Mouse (Mus musculus): ENCODE measurements at regions not wholly inside any gene's neighbourhood (a gene's known extent, or its start where the extent isn't known, plus 50 kb on each side); places are given as distances from the start of the nearest gene placed in this dataset.

DNA sequence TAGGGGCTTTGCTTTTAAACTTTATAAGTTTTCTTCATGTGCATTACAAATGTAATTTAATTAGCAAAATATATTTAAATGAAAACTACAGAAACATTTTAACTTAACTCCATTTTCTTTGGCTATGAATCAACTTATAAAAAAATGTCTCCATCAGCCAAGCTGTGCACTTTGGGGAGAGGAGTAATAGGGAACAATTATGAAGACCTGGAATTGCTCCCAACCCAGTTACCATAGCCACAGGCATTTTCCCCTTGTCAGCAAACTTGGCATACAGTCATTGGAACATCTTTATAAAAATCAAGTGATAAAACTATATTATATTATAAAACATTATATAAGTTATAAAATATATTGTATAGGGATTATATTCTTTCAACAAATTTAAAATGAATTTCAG is 65.0 kb downstream of the Atxn7l3b start:
- no peak for ATAC-seq (ENCODE audit: low TSS enrichment)

GRCm38 (mm10) chr10:112863375-112863774 is 65.4 kb downstream of the Atxn7l3b start:
- no peak for ATAC-seq (ENCODE audit: low TSS enrichment)

- no peak for ATAC-seq (ENCODE audit: low TSS enrichment)
Observed at GRCm38 (mm10) chr10:112851997-112852396, 76.8 kb downstream of the Atxn7l3b start.

DNA sequence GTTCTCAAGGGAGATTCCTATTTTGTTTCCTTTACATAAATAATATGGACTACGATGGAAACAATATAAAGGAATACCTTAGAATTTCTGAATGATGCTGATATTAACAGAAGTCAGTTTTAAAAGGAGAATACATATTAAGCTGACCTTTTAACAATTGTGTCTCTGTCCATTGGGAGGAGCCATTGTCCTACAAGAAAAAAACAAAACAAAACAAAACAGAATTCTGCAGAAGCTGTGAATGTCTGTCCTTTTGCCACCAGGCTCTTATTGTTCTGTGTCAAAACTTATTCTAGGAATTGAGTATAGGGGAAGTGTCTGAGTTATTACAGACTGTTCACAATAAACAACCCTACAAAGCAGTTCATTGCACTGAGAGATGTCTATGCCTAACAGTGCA is 82.6 kb downstream of the Atxn7l3b start:
- peak; percentile 31; the same call in 1 of the 2 replicates for ATAC-seq (ENCODE audit: low TSS enrichment)

GRCm38 (mm10) chr10:112837400-112838035 is 91.3 kb downstream of the Atxn7l3b start:
- no peak for ATAC-seq (ENCODE audit: low TSS enrichment)

- no peak for ATAC-seq (ENCODE audit: low TSS enrichment)
Observed at GRCm38 (mm10) chr10:112835970-112836369, 92.8 kb downstream of the Atxn7l3b start.

GRCm38 (mm10) chr10:112835508-112835907 is 93.3 kb downstream of the Atxn7l3b start:
- ATAC-seq (ENCODE audit: low TSS enrichment) = 0 out of 2 replicates have a peak, but pooled peaks have one; percentile 40

- no peak for ATAC-seq (ENCODE audit: low TSS enrichment)
Observed at GRCm38 (mm10) chr10:112810181-112810580, 118.6 kb downstream of the Atxn7l3b start.

GRCm38 (mm10) chr10:112803557-112803956 is 125.2 kb downstream of the Atxn7l3b start:
- peak; percentile 84 for ATAC-seq (ENCODE audit: low TSS enrichment)

GRCm38 (mm10) chr10:112801560-112801959 is 127.2 kb downstream of the Atxn7l3b start:
- peak; percentile 90 for ATAC-seq (ENCODE audit: low TSS enrichment)

DNA sequence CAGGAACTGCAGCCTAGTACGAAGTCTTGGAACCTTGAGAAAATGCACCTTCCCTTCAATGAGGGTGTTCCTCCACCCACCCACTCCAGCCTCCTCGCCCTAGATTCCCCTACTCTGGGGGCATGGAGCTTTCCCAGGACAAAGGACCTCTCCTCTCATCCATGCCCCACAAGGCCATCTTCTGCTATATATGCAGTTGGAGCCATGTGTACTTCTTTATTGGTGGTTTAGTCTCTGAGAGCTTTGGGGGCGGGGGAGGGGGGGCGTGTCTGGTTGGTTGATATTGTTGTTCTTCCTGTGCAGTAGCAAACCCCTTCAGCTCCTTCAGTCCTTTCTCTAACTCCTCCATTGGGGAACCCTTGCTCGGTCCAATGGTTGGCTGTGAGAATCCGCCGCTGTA is 130.2 kb downstream of the Atxn7l3b start:
- ATAC-seq (ENCODE audit: low TSS enrichment) = no peak

DNA sequence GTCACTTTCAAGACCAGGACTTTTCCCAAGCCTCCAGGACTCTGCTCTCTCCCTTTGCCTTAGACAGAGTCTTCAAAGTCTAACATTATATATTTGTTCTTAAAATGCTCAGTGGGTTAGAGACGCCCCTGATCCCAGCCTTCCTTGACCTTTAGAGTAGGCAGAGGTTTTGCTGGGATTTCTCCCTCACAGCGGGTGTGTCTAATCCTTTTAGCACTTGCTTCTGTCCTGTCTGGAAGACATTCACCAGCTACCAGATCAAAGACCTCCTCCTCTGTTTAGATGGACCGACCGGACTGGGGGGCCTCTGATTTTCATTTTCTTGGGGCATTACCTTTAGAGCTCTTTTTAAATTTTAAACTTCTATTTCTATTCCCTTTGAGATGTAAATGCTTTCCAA is 130.7 kb downstream of the Atxn7l3b start:
- no peak for ATAC-seq (ENCODE audit: low TSS enrichment)

GRCm38 (mm10) chr10:112795938-112796337 is 132.9 kb downstream of the Atxn7l3b start:
- no peak for ATAC-seq (ENCODE audit: low TSS enrichment)

DNA sequence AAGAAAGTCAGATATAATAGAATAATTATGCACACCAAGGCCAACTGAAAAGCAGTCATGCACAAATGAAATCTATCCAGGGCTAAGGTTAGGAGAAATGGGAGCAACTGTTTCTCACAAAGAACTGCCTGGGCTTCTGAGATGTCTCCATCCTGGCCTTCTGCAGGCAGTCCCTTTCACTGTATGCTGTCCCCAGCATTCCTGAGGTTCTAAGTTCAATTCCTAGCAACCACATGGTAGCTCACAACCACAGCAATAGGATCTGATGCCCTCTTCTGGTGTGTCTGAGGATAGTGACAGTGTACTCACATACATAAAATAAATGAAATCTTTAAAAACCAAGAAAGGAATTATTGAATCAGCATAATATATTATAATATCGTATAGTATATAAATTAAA is 133.3 kb downstream of the Atxn7l3b start:
- ATAC-seq (ENCODE audit: low TSS enrichment) = no peak

GRCm38 (mm10) chr10:112788236-112788635 is 140.6 kb downstream of the Atxn7l3b start:
- ATAC-seq (ENCODE audit: low TSS enrichment) = no peak

DNA sequence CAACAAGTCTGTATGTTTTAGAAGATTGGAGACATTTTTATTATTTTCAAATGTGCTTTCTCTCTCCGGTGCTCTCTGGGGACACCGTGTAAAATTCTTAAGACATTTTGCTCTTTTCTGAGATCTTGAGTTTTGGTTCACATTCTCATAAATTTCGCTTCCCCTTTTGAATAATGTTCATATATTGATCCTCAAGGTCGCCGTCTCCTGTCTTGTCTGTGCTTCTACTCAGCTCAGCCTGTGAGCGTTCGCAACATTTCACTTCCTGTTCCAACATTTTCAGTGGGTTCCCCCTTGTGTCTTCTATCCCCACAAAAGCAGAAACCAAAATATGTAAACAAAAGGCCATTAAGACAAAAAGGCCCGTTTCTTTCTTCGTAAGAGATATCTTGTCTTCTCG is 154.5 kb downstream of the Atxn7l3b start:
- ATAC-seq (ENCODE audit: low TSS enrichment) = no peak

DNA sequence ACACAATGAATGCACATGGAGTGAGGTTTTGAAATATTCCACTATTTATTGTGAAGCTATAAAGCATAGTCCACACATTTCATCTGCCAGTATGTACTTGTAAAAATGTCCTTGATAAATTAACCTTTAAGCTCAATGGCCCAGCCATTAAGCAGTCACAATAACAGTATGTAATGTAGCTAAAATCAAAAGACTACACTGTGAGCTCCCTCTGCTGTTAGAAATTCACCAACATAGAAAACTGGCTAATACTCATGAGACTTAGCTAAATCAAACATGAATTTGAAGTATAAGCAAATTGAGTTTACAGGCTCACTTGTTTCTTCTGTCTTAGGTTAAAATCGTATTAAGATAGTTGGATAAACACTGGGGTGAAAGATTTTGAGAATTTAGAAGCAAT is 182.1 kb downstream of the Atxn7l3b start:
- ATAC-seq (ENCODE audit: low TSS enrichment) = peak; percentile 82

GRCm38 (mm10) chr10:112743527-112743926 is 185.3 kb downstream of the Atxn7l3b start:
- no peak for ATAC-seq (ENCODE audit: low TSS enrichment)

- ATAC-seq (ENCODE audit: low TSS enrichment) = no peak
Observed at GRCm38 (mm10) chr10:112742123-112742522, 186.7 kb downstream of the Atxn7l3b start.
